Mouse (Mus musculus): Measurements from ENCODE around the gene Gm5065.

Gm5065 gene

GRCm38 (mm10) chr7:5350237-5350636, at the start of gene Gm5065:
Gene Gm5065 (plus strand): TSS chr7:5350537.
- in situ Hi-C loops (cut with MboI; ENCODE audit: low sequenced_read_pairs), result no loop called here

- in situ Hi-C loops (cut with MboI; ENCODE audit: low sequenced_read_pairs), result no loop called here
These were observed 22.8 kb upstream of the Gm5065 start for GRCm38 (mm10) chr7:5327511-5327910.

- in situ Hi-C loops (cut with MboI; ENCODE audit: low sequenced_read_pairs), result no loop called here
These were observed 598 bp downstream of the Gm5065 start, which contains the start of gene Nlrp2 for GRCm38 (mm10) chr7:5350935-5351334. Gene Nlrp2 (minus strand): TSS chr7:5351035.

GRCm38 (mm10) chr7:5363599-5363998, 13.3 kb downstream of the Gm5065 start:
- in situ Hi-C loops (cut with MboI; ENCODE audit: low sequenced_read_pairs), result no loop called here

GRCm38 (mm10) chr7:5366724-5367123, 16.4 kb downstream of the Gm5065 start:
- in situ Hi-C loops (cut with MboI; ENCODE audit: low sequenced_read_pairs), result no loop called here

GRCm38 (mm10) chr7:5406201-5406600, 55.9 kb downstream of the Gm5065 start:
- in situ Hi-C loops (cut with MboI; ENCODE audit: low sequenced_read_pairs), result no loop called here
